Mouse (Mus musculus) cortical plate, adult 2 months (tissue): ENCODE measurements around the gene Ptprn2.

Experiments used
- CTCF ChIP-seq: fragments of 200-500 bp; IDR thresholded peaks from 2 replicates; pipeline ENCODE4 v1.5.1; 2011; ENCODE audit warnings: mild to moderate bottlenecking, control low read depth, low read length; ENCODE audit not compliant: insufficient read depth; ENCODE audit errors: extremely low read depth
- POLR2A ChIP-seq: fragments of 200-500 bp; IDR thresholded peaks from 2 replicates; pipeline ENCODE4 v1.6.1; 2011; ENCODE audit warnings: mild to moderate bottlenecking, low read length, control low read depth; ENCODE audit not compliant: insufficient read depth; ENCODE audit errors: extremely low read depth

DNA sequence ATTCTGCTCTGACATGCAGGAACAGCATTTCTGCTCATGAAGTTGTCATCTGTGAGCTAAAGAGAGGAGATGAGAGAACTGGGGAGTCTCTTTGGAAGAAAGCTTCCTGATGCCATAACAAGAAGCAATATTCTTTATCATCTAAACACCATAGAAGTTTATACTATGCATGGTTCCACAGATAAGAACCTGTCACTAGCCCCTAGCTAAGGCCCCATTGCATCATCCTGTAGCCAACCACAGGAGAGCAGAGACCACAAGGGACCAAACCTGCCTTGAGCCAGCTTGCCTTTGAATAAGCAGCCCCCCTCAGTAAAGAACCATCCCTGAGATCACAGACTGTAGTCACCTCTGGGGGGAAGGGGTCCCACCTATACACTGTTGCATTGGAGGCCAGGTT is 612.8 kb downstream of the Ptprn2 start:
- TF ChIP-seq CTCF (no peak), POLR2A (no peak)
